Mouse (Mus musculus): ENCODE results near the gene Nags. TPM values are rescaled to one million over a fixed set of nuclear protein-coding genes. Genes with fewer than 3 reads are reported as not detected.

Nags gene
- polyA plus RNA-seq, 1 experiment from 2014 or later = 0.08 TPM

- WGBS = 80% methylated on average over 5 of the region's 5 CpGs
- Histone ChIP-seq H3K4me1 (ENCODE audit: control insufficient read depth, insufficient read depth, low read length) (no peaks in the 10 kb centered on the region), H3K9me3 (ENCODE audit: control insufficient read depth, low read length) (no peaks in the 10 kb centered on the region; the same call in 1 of the 2 replicates), H3K4me2 (ENCODE audit: low read depth, severe bottlenecking) (no peak overlapping the region), H3K4me3 (ENCODE audit: low read depth, low read length) (no peak overlapping the region), H3K27me3 (ENCODE audit: control insufficient read depth, insufficient read depth, low read length) (peaks cover 26% of the 10 kb centered on the region), H3K9ac (ENCODE audit: low read length) (no peak overlapping the region), H3K27ac (replicated peaks; ENCODE audit: low read depth, low read length) (no peak overlapping the region), H3K36me3 (ENCODE audit: control insufficient read depth, insufficient read depth, low read length) (no peaks in the 10 kb centered on the region)
- DNase-seq (ENCODE audit: low spot score) (no peak), ATAC-seq (ENCODE audit: insufficient number of reproducible peaks, low FRiP score, low TSS enrichment, low read depth) (no peak)
Observed at GRCm38 (mm10) chr11:102111576-102111975, 33.7 kb upstream of the Nags start.

GRCm38 (mm10) chr11:102116241-102116640 is 29.1 kb upstream of the Nags start:
- no peak for DNase-seq (ENCODE audit: low spot score)
- H3K27ac ChIP-seq (replicated peaks; ENCODE audit: low read depth, low read length) = no peak overlapping the region
- no peak overlapping the region for H3K4me2 ChIP-seq (ENCODE audit: low read depth, severe bottlenecking)
- H3K4me1 ChIP-seq (ENCODE audit: control insufficient read depth, insufficient read depth, low read length) = no peaks in the 10 kb centered on the region
- no peak overlapping the region for H3K9ac ChIP-seq (ENCODE audit: low read length)
- H3K36me3 ChIP-seq (ENCODE audit: control insufficient read depth, insufficient read depth, low read length) = no peaks in the 10 kb centered on the region
- H3K27me3 ChIP-seq (ENCODE audit: control insufficient read depth, insufficient read depth, low read length) = no peaks in the 10 kb centered on the region
- no peak overlapping the region for H3K4me3 ChIP-seq (ENCODE audit: low read depth, low read length)
- ATAC-seq (ENCODE audit: insufficient number of reproducible peaks, low FRiP score, low TSS enrichment, low read depth) = no peak
- no peaks in the 10 kb centered on the region for H3K9me3 ChIP-seq (ENCODE audit: control insufficient read depth, low read length)
- WGBS = 71% methylated on average over 8 of the region's 8 CpGs

- Histone ChIP-seq H3K9ac (ENCODE audit: low read length) (no peak overlapping the region), H3K4me2 (ENCODE audit: low read depth, severe bottlenecking) (no peak overlapping the region), H3K36me3 (ENCODE audit: control insufficient read depth, insufficient read depth, low read length) (no peaks in the 10 kb centered on the region), H3K9me3 (ENCODE audit: control insufficient read depth, low read length) (no peaks in the 10 kb centered on the region), H3K4me1 (ENCODE audit: control insufficient read depth, insufficient read depth, low read length) (no peaks in the 10 kb centered on the region), H3K27ac (replicated peaks; ENCODE audit: low read depth, low read length) (no peak overlapping the region), H3K4me3 (ENCODE audit: low read depth, low read length) (no peak overlapping the region), H3K27me3 (ENCODE audit: control insufficient read depth, insufficient read depth, low read length) (no peaks in the 10 kb centered on the region)
- DNase-seq (ENCODE audit: low spot score) = no peak
- WGBS = 81% methylated on average over 6 of the region's 6 CpGs
- no peak for ATAC-seq (ENCODE audit: insufficient number of reproducible peaks, low FRiP score, low TSS enrichment, low read depth)
Observed at GRCm38 (mm10) chr11:102117386-102117785, 27.9 kb upstream of the Nags start.

GRCm38 (mm10) chr11:102134516-102134915 is 10.8 kb upstream of the Nags start:
- DNase-seq (ENCODE audit: low spot score) = no peak
- no peaks in the 10 kb centered on the region for H3K4me1 ChIP-seq (ENCODE audit: control insufficient read depth, insufficient read depth, low read length)
- H3K27me3 ChIP-seq (ENCODE audit: control insufficient read depth, insufficient read depth, low read length) = no peaks in the 10 kb centered on the region
- no peaks in the 10 kb centered on the region for H3K9me3 ChIP-seq (ENCODE audit: control insufficient read depth, low read length)
- H3K36me3 ChIP-seq (ENCODE audit: control insufficient read depth, insufficient read depth, low read length) = no peaks in the 10 kb centered on the region
- 37% methylated on average over 4 of the region's 4 CpGs for WGBS
- H3K9ac ChIP-seq (ENCODE audit: low read length) = no peak overlapping the region
- H3K4me2 ChIP-seq (ENCODE audit: low read depth, severe bottlenecking) = no peak overlapping the region
- H3K27ac ChIP-seq (replicated peaks; ENCODE audit: low read depth, low read length) = no peak overlapping the region
- no peak for ATAC-seq (ENCODE audit: insufficient number of reproducible peaks, low FRiP score, low TSS enrichment, low read depth)
- no peak overlapping the region for H3K4me3 ChIP-seq (ENCODE audit: low read depth, low read length)

- H3K9me3 ChIP-seq (ENCODE audit: control insufficient read depth, low read length) = no peaks in the 10 kb centered on the region
- H3K4me1 ChIP-seq (ENCODE audit: control insufficient read depth, insufficient read depth, low read length) = no peaks in the 10 kb centered on the region
- DNase-seq (ENCODE audit: low spot score) (no peak), ATAC-seq (ENCODE audit: insufficient number of reproducible peaks, low FRiP score, low TSS enrichment, low read depth) (no peak)
- no peak overlapping the region for H3K4me3 ChIP-seq (ENCODE audit: low read depth, low read length)
- H3K4me2 ChIP-seq (ENCODE audit: low read depth, severe bottlenecking) = peak overlapping the region; percentile 39
- no peak overlapping the region for H3K27ac ChIP-seq (replicated peaks; ENCODE audit: low read depth, low read length)
- H3K9ac ChIP-seq (ENCODE audit: low read length) = no peak overlapping the region
- no peaks in the 10 kb centered on the region for H3K27me3 ChIP-seq (ENCODE audit: control insufficient read depth, insufficient read depth, low read length)
- no peaks in the 10 kb centered on the region for H3K36me3 ChIP-seq (ENCODE audit: control insufficient read depth, insufficient read depth, low read length)
- 48% methylated on average over 13 of the region's 13 CpGs for WGBS
Observed at GRCm38 (mm10) chr11:102137625-102138446, 7.5 kb upstream of the Nags start.

GRCm38 (mm10) chr11:102138447-102138740 is 6.9 kb upstream of the Nags start:
- H3K4me1 ChIP-seq (ENCODE audit: control insufficient read depth, insufficient read depth, low read length) = no peaks in the 10 kb centered on the region
- H3K4me3 ChIP-seq (ENCODE audit: low read depth, low read length) = no peak overlapping the region
- DNase-seq (ENCODE audit: low spot score) = peak; percentile 84
- peaks cover 2% of the 10 kb centered on the region for H3K27me3 ChIP-seq (ENCODE audit: control insufficient read depth, insufficient read depth, low read length)
- whole genome bisulfite sequencing = under 1% methylated on average over 18 of the region's 18 CpGs
- H3K9ac ChIP-seq (ENCODE audit: low read length) = no peak overlapping the region
- ATAC-seq (ENCODE audit: insufficient number of reproducible peaks, low FRiP score, low TSS enrichment, low read depth) = no peak
- H3K4me2 ChIP-seq (ENCODE audit: low read depth, severe bottlenecking) = peak overlapping the region; percentile 39
- H3K9me3 ChIP-seq (ENCODE audit: control insufficient read depth, low read length) = no peaks in the 10 kb centered on the region
- no peak overlapping the region for H3K27ac ChIP-seq (replicated peaks; ENCODE audit: low read depth, low read length)
- no peaks in the 10 kb centered on the region for H3K36me3 ChIP-seq (ENCODE audit: control insufficient read depth, insufficient read depth, low read length)

GRCm38 (mm10) chr11:102140508-102140907 is 4.8 kb upstream of the Nags start:
- Histone ChIP-seq H3K27me3 (ENCODE audit: control insufficient read depth, insufficient read depth, low read length) (peaks cover 16% of the 10 kb centered on the region), H3K9me3 (ENCODE audit: control insufficient read depth, low read length) (no peaks in the 10 kb centered on the region), H3K36me3 (ENCODE audit: control insufficient read depth, insufficient read depth, low read length) (no peaks in the 10 kb centered on the region), H3K27ac (replicated peaks; ENCODE audit: low read depth, low read length) (no peak overlapping the region), H3K4me3 (ENCODE audit: low read depth, low read length) (no peak overlapping the region), H3K4me1 (ENCODE audit: control insufficient read depth, insufficient read depth, low read length) (peaks cover 2% of the 10 kb centered on the region; the same call in 1 of the 2 replicates), H3K9ac (ENCODE audit: low read length) (no peak overlapping the region), H3K4me2 (ENCODE audit: low read depth, severe bottlenecking) (no peak overlapping the region)
- peak; percentile 86 for DNase-seq (ENCODE audit: low spot score)
- no peak for ATAC-seq (ENCODE audit: insufficient number of reproducible peaks, low FRiP score, low TSS enrichment, low read depth)
- WGBS = 7% methylated on average over 5 of the region's 5 CpGs

GRCm38 (mm10) chr11:102142355-102142754 is 3.0 kb upstream of the Nags start:
- Histone ChIP-seq H3K4me2 (ENCODE audit: low read depth, severe bottlenecking) (no peak overlapping the region), H3K4me1 (ENCODE audit: control insufficient read depth, insufficient read depth, low read length) (peaks cover 7% of the 10 kb centered on the region), H3K27ac (replicated peaks; ENCODE audit: low read depth, low read length) (no peak overlapping the region), H3K36me3 (ENCODE audit: control insufficient read depth, insufficient read depth, low read length) (no peaks in the 10 kb centered on the region), H3K9me3 (ENCODE audit: control insufficient read depth, low read length) (no peaks in the 10 kb centered on the region), H3K4me3 (ENCODE audit: low read depth, low read length) (no peak overlapping the region), H3K27me3 (ENCODE audit: control insufficient read depth, insufficient read depth, low read length) (peaks cover 35% of the 10 kb centered on the region), H3K9ac (ENCODE audit: low read length) (no peak overlapping the region)
- DNase-seq (ENCODE audit: low spot score) = no peak
- no peak for ATAC-seq (ENCODE audit: insufficient number of reproducible peaks, low FRiP score, low TSS enrichment, low read depth)
- WGBS = 68% methylated on average over 7 of the region's 7 CpGs
